Mouse (Mus musculus): Measurements from ENCODE around the gene Fam205c. TPM values are rescaled to one million over a fixed set of nuclear protein-coding genes. Genes with fewer than 3 reads are reported as not detected.

Gene Fam205c
- polyA plus RNA-seq, 1 experiment from 2014 or later: 1.1 TPM

- H3K27ac ChIP-seq: no peak overlapping the region
- no peak overlapping the region for H3K4me3 ChIP-seq
- DNase-seq (ENCODE audit: low spot score): no peak
- peaks cover 8% of the 10 kb centered on the region for H3K4me1 ChIP-seq (replicated peaks)
- no peaks in the 10 kb centered on the region for H3K27me3 ChIP-seq (ENCODE audit: insufficient read depth, poor library complexity, severe bottlenecking)
- H3K36me3 ChIP-seq: no peaks in the 10 kb centered on the region
- WGBS: 91% methylated on average over 5 of the region's 5 CpGs
- H3K9me3 ChIP-seq: no peaks in the 10 kb centered on the region
These were observed 28.7 kb upstream of the Fam205c start for GRCm38 (mm10) chr4:42902730-42903129.

- peaks cover 8% of the 10 kb centered on the region for H3K4me1 ChIP-seq (replicated peaks)
- 62% methylated on average over 9 of the region's 9 CpGs for WGBS
- peak; percentile 12 for DNase-seq (ENCODE audit: low spot score)
- H3K36me3 ChIP-seq: no peaks in the 10 kb centered on the region
- no peak overlapping the region for H3K27ac ChIP-seq
- no peaks in the 10 kb centered on the region for H3K9me3 ChIP-seq
- H3K27me3 ChIP-seq (ENCODE audit: insufficient read depth, poor library complexity, severe bottlenecking): no peaks in the 10 kb centered on the region
- no peak overlapping the region for H3K4me3 ChIP-seq
These were observed 28.1 kb upstream of the Fam205c start for GRCm38 (mm10) chr4:42902174-42902573.

- H3K9me3 ChIP-seq: no peaks in the 10 kb centered on the region
- no peak overlapping the region for H3K27ac ChIP-seq
- no peak for DNase-seq (ENCODE audit: low spot score)
- 64% methylated on average over 5 of the region's 5 CpGs for WGBS
- peaks cover 8% of the 10 kb centered on the region for H3K4me1 ChIP-seq (replicated peaks)
- H3K36me3 ChIP-seq: no peaks in the 10 kb centered on the region
- no peak overlapping the region for H3K4me3 ChIP-seq
- H3K27me3 ChIP-seq (ENCODE audit: insufficient read depth, poor library complexity, severe bottlenecking): no peaks in the 10 kb centered on the region
These were observed 26.8 kb upstream of the Fam205c start for GRCm38 (mm10) chr4:42900878-42901277.

GRCm38 (mm10) chr4:42898914-42899313 lies 24.9 kb upstream of the Fam205c start:
- Histone ChIP-seq H3K4me1 (replicated peaks) (peaks cover 11% of the 10 kb centered on the region), H3K9me3 (no peaks in the 10 kb centered on the region), H3K27ac (no peak overlapping the region), H3K4me3 (no peak overlapping the region), H3K36me3 (no peaks in the 10 kb centered on the region), H3K27me3 (ENCODE audit: insufficient read depth, poor library complexity, severe bottlenecking) (no peaks in the 10 kb centered on the region)
- 30% methylated on average over 3 of the region's 3 CpGs for WGBS
- DNase-seq (ENCODE audit: low spot score): no peak

- WGBS: 65% methylated on average over 7 of the region's 7 CpGs
- Histone ChIP-seq H3K4me3 (no peak overlapping the region), H3K36me3 (no peaks in the 10 kb centered on the region), H3K9me3 (no peaks in the 10 kb centered on the region), H3K4me1 (replicated peaks) (peaks cover 11% of the 10 kb centered on the region), H3K27ac (no peak overlapping the region), H3K27me3 (ENCODE audit: insufficient read depth, poor library complexity, severe bottlenecking) (no peaks in the 10 kb centered on the region)
- no peak for DNase-seq (ENCODE audit: low spot score)
These were observed 21.1 kb upstream of the Fam205c start for GRCm38 (mm10) chr4:42895118-42895517.

- Histone ChIP-seq H3K27ac (no peak overlapping the region), H3K4me1 (replicated peaks) (0 out of 2 replicates have a peak, but pooled peaks cover 4% of the 10 kb centered on the region), H3K9me3 (no peaks in the 10 kb centered on the region), H3K36me3 (no peaks in the 10 kb centered on the region), H3K4me3 (no peak overlapping the region), H3K27me3 (ENCODE audit: insufficient read depth, poor library complexity, severe bottlenecking) (no peaks in the 10 kb centered on the region)
- no peak for DNase-seq (ENCODE audit: low spot score)
- WGBS: 67% methylated on average over 7 of the region's 7 CpGs
These were observed 17.1 kb upstream of the Fam205c start for GRCm38 (mm10) chr4:42891176-42891575.

GRCm38 (mm10) chr4:42888806-42889205 lies 14.8 kb upstream of the Fam205c start:
- no peak for DNase-seq (ENCODE audit: low spot score)
- Histone ChIP-seq H3K4me3 (no peak overlapping the region), H3K9me3 (no peaks in the 10 kb centered on the region), H3K27me3 (ENCODE audit: insufficient read depth, poor library complexity, severe bottlenecking) (no peaks in the 10 kb centered on the region), H3K27ac (no peak overlapping the region), H3K36me3 (no peaks in the 10 kb centered on the region), H3K4me1 (replicated peaks) (no peaks in the 10 kb centered on the region)
- 93% methylated on average over 6 of the region's 6 CpGs for WGBS

- Histone ChIP-seq H3K4me1 (replicated peaks) (no peaks in the 10 kb centered on the region), H3K9me3 (no peaks in the 10 kb centered on the region)
- 90% methylated on average over 6 of the region's 6 CpGs for WGBS
These were observed 12.9 kb upstream of the Fam205c start for GRCm38 (mm10) chr4:42886926-42887325.

GRCm38 (mm10) chr4:42880677-42880948 lies 6.6 kb upstream of the Fam205c start:
- H3K36me3 ChIP-seq: no peaks in the 10 kb centered on the region
- no peaks in the 10 kb centered on the region for H3K4me1 ChIP-seq (replicated peaks)
- peaks cover 8% of the 10 kb centered on the region; the same call in 1 of the 2 replicates for H3K27me3 ChIP-seq (ENCODE audit: insufficient read depth, poor library complexity, severe bottlenecking)
- no peaks in the 10 kb centered on the region for H3K9me3 ChIP-seq
- 47% methylated on average over 1 of the region's 1 CpGs for WGBS
- no peak overlapping the region for H3K27ac ChIP-seq
- no peak for DNase-seq (ENCODE audit: low spot score)
- H3K4me3 ChIP-seq: no peak overlapping the region

More at GRCm38 (mm10) chr4:42886926-42887325, 12.9 kb upstream of the Fam205c start:
- Histone ChIP-seq H3K27ac (no peak overlapping the region), H3K27me3 (ENCODE audit: insufficient read depth, poor library complexity, severe bottlenecking) (no peaks in the 10 kb centered on the region), H3K4me3 (no peak overlapping the region), H3K36me3 (no peaks in the 10 kb centered on the region)
- DNase-seq (ENCODE audit: low spot score): no peak

- WGBS: 88% methylated on average over 16 of the region's 16 CpGs
- Histone ChIP-seq H3K4me1 (replicated peaks) (no peaks in the 10 kb centered on the region), H3K36me3 (no peaks in the 10 kb centered on the region), H3K4me3 (no peak overlapping the region), H3K27me3 (ENCODE audit: insufficient read depth, poor library complexity, severe bottlenecking) (peaks cover 8% of the 10 kb centered on the region; the same call in 1 of the 2 replicates), H3K9me3 (no peaks in the 10 kb centered on the region), H3K27ac (no peak overlapping the region)
- no peak for DNase-seq (ENCODE audit: low spot score)
These were observed 6.0 kb upstream of the Fam205c start for GRCm38 (mm10) chr4:42879829-42880676.

- WGBS: 83% methylated on average over 2 of the region's 2 CpGs
- peaks cover 11% of the 10 kb centered on the region; the same call in 1 of the 2 replicates for H3K27me3 ChIP-seq (ENCODE audit: insufficient read depth, poor library complexity, severe bottlenecking)
- no peaks in the 10 kb centered on the region for H3K9me3 ChIP-seq
- no peaks in the 10 kb centered on the region for H3K36me3 ChIP-seq
- H3K4me3 ChIP-seq: no peak overlapping the region
- H3K27ac ChIP-seq: no peak overlapping the region
- no peaks in the 10 kb centered on the region for H3K4me1 ChIP-seq (replicated peaks)
- DNase-seq (ENCODE audit: low spot score): no peak
These were observed 3.6 kb upstream of the Fam205c start for GRCm38 (mm10) chr4:42877657-42878056.

GRCm38 (mm10) chr4:42876586-42877291 lies 2.7 kb upstream of the Fam205c start:
- peak; percentile 65 for DNase-seq (ENCODE audit: low spot score)
- Histone ChIP-seq H3K4me1 (replicated peaks) (no peaks in the 10 kb centered on the region), H3K9me3 (no peaks in the 10 kb centered on the region), H3K4me3 (no peak overlapping the region), H3K36me3 (no peaks in the 10 kb centered on the region), H3K27ac (no peak overlapping the region), H3K27me3 (ENCODE audit: insufficient read depth, poor library complexity, severe bottlenecking) (peaks cover 11% of the 10 kb centered on the region; the same call in 1 of the 2 replicates)
- 39% methylated on average over 5 of the region's 5 CpGs for WGBS

GRCm38 (mm10) chr4:42872746-42873435 lies 1.1 kb downstream of the Fam205c start:
- DNase-seq (ENCODE audit: low spot score): no peak
- Histone ChIP-seq H3K36me3 (no peaks in the 10 kb centered on the region), H3K4me1 (replicated peaks) (no peaks in the 10 kb centered on the region), H3K4me3 (no peak overlapping the region), H3K9me3 (no peaks in the 10 kb centered on the region), H3K27ac (no peak overlapping the region), H3K27me3 (ENCODE audit: insufficient read depth, poor library complexity, severe bottlenecking) (peaks cover 11% of the 10 kb centered on the region; the same call in 1 of the 2 replicates)
- 86% methylated on average over 16 of the region's 16 CpGs for WGBS

All from hindbrain, embryonic 10.5 days (tissue).